Mouse (Mus musculus) cerebellum, postnatal 4 days (tissue): ENCODE measurements around the gene Tmem175.

Experiments
- DNase-seq, 2 experiments: peaks; one replicate each; pipeline ENCODE4 v3.0.0; 2022; ENCODE audit warnings: low spot score in 2 of 2, mixed read lengths in 1 of 2

The Tmem175 gene

DNA sequence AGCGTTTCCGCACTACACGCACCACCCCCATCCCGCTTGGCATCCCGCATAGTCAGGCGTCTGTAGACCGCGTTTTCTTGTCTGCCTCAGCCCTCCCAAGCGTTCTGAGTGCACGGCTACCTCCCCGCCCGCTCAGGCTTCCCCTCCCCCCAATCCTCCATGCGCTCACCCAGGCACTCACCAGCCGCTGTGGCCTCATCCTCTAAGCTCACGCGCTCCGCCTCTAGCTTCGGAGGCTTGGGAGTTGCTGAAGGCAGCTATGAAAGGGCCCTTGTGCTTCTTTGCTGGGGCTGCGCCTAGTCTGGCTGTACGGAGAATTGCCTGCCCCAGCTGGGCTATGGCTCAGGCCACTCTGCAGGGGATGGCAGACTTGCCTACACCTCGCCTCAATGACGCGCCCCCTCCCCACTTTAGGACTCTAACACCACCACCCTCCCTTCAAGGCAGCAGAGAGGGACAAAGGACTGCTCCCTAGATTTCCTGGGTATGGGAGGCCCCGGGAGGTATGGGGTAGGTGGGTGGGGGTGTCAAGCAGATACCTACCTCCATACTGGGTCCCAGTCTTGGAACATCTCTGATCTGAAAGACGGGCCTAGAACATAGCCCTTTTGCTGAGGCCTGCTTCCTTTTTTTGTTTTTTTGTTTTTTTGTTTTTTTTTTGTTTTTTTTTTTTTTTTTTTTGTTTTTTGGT lies 48.2 kb downstream of the Tmem175 start:
- peak; percentile 50 to 72 for DNase-seq

DNA sequence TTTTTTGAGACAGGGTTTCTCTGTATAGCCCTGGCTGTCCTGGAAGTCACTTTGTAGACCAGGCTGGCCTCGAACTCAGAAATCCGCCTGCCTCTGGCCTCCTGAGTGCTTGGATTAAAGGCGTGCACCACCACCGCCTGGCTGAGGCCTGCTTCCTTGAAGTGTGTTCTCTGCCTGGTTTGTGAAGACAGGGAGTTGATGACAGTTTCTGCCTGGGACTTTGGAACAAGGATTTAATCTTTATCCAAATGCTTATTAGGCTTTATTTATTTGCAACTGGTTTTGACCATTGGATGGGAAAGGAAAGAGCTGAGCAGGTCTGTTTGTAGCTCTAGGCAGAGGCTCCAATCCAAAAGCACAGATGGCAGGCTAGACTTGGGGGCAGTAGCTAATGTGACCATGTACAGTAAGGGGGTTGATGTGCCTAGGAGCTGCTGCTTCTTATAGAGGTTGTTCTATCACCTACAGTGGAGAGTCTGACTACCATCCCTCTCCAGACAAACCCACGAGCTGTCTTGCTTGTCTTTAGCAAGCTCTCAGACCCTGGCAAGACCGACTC lies 48.8 kb downstream of the Tmem175 start:
- no peak for DNase-seq

DNA sequence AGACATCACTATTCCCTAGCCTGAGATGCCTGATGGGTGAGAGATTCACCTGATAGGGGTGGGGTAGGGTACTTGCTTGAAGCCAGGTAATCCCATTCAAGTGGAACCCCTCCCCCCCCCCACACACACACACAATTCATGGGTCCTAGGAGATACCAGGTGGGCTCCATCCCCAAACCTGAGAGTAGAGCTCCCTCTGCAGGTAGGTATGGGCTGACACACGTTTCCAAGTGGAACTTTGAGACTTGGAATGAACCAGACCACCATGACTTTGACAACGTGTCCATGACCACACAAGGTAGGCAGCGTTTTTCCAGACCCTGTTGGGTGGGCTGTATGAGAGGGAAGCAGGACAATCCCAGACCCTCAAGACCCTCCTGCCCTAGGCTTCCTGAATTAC lies 50.3 kb downstream of the Tmem175 start:
- no peak for DNase-seq

DNA sequence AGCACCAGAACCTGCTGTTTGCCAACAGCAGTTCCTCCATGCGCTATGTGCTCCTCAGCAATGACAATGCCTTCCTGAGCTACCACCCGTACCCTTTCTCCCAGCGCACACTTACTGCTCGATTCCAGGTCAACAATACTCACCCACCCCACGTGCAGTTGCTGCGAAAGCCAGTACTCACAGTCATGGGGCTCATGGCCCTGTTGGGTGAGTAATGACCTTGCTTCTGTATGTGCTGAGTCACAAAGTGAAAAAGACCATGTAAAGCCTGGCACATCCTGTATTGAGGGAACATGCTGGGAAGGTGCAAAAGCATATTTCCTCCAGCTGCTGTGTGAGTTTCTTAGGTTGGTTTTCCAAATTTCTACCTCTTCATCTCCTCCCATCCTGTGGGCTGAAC lies 51.3 kb downstream of the Tmem175 start:
- no peak for DNase-seq

DNA sequence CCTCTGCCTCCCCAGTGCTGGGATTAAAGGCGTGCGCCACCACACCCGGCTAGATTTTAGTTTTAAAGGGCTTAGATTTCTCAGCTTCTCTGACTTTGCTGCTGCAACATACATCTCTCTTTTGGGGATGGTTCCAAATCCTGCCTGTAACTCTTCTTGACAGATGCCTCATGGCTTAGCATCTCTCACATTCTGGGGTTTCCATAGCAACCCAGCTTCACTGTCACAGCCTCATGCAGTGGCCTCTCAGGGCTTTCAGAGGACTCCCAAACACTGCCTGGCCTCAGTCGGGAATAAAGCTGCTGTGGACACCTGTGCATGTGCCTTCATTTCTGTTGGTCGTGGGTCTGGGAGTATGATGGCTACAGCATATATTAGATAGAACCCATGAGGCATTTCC lies 59.5 kb downstream of the Tmem175 start:
- DNase-seq, result no peak

DNA sequence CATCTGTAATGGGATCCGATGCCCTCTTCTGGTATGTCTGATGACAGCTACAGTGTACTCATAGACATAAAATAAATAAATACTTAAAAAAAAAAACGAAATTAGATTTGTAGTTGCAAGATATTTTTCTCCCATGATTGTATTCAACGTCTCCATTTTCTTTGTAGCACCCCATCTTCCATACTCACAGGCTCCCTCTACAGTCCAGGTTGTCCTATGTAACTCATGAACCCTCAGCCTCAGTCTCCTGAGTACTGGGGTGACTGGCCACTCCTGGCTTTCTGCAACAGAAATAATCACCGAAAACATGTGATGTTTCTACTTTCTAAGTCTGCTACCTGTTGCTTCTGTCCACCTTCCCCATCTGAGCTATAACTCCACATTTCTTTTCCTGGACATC lies 61.6 kb downstream of the Tmem175 start:
- no peak for DNase-seq

DNA sequence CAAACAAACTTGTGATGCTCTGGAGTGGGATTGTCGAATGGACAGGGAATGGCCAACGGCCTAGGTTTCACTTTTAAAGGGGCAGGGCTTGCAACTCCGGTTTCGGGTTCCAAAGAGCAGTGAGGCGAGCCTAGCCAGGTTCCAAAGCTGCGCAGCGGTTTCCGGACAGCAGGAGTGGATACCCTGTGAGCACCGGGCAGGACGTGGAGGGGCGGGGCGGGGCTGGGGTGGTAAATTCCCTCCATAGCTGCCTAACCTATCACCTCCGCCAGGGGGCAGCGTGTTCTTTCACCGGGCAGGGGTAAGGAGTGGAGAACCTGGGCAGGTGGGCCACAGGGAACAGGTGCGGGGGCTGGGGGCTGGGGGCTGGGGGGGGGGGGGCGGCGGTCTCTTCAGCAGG lies 62.7 kb downstream of the Tmem175 start, which contains the start of gene Fgfrl1:
Fgfrl1 (plus strand) TSS at position 112 of the 400 bp plus-strand sequence.
- peak in 1 of 2 experiments; percentile 37 for DNase-seq

DNA sequence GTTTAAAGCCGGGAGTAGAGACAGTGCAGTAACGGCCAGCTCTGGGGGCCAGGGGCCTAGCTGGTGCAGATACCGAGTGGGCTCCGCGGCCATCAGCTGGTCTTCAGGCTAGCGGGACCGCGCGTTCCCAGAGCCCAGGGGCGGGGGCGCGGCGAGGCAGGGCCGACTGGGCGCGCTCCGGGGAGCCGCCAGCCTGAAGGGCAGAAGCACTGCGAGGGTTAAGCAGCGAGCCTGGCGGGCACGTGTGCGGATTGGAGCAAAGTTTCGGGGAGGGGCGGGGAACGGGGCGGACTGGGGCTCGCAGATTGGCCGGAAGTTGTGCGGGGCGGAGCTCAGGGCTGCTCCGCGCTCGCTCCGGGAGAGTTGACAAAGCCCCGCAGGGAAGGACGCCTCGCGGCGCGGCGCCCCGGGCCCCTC lies 64.3 kb downstream of the Tmem175 start:
- peak; percentile 53 to 72 for DNase-seq

DNA sequence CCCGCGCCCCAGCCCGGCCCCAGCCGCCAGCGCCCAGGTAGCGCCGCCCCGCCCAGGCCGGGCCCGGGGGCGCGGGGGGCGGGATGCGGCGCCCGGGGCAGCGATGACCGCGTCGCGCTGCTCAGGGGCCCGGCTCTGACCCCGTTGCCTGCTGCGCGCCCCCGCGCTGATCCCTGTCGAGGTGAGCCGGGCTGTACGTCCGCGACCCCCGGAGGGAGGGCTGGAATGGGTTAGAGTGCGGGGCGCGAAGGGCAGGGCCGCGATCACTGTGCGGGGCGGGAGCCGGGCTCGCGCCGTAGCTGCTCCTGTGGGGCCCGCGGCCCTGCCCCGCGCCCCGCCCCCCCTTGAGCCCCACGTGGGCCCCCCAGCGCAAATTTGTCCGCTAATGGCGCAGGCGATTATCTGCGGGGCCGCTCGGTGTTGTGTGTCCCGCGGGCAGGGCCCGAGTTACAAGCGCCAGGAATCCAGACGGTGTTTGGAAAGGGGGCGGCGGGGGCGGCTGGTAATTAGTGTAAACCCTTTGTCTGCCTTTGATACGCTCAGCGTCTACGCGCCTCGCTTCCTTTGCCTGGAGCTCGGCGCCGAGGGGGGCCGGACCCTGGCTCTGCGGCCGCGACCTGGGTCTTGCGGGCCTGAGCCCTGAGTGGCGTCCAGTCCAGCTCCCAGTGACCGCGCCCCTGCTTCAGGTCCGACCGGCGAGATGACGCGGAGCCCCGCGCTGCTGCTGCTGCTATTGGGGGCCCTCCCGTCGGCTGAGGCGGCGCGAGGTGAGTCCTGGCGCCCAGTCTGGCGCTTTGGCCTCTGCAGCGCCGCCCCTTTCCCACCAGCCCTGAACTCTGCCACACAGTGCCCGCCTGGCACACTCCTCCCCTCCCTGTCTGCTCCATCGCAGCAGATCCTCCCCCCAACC lies 65.0 kb downstream of the Tmem175 start:
- DNase-seq, result peak in 1 of 2 experiments; percentile 18

DNA sequence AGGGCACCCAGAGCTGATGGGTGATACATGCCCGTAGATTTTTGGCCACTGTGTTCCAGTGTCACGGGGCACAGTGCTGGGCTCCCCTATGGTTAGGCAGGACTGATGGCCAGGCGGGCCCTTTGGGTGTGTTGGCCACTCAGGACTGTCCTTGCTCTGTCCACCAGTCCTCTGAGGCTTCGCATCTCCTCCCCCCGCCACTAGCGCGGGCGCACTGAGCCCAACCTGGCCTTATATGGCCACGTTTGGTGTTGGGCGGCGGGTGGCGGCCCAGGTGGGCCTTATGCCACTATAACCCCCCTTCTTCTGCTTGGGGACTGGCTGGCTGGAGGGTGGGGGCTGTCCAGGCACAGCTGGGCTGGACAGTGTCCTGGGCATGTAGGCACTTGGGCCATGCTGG lies 66.3 kb downstream of the Tmem175 start:
- no peak for DNase-seq

DNA sequence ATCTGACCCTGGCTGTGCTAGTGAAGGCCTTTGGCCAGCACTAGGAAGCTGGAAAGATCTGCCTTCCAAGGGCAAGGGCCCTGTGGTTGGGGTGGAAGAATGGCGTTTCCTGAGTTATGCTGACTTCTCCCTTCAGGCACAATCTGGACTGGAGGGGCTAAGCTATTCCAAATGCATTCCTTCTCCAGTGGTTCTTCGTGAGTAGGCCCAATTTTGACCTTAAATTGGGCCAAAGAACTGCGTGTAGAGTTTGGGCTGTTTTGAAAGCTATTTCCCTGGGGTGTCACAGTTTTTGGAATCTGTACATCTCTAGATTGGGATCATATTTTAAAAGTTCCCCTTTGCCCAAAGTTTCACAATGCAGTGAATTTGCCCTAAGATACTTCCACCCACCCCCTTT lies 67.0 kb downstream of the Tmem175 start:
- no peak for DNase-seq

DNA sequence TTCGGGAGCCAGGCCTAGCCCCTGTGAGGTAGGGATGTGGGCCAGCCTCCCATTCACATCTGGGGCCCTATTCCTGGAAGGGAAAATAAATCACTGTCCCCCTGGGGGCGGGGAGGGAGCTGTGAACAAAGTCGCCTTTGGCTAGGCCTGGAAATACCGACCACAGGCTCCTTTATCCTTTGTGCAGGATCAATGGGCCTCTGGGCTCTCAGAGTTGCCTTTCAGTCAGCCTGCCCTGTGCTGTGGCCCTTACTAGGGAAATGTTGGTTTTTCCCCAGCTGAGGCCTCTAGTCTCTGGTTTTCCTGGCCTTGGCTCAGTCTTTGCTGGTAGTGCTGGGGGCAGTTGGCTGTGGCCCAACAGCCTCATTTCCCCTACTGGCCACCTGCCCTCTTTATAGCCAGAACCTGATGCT lies 67.8 kb downstream of the Tmem175 start:
- peak; percentile 41 for DNase-seq
